In the genomic region with DNA sequence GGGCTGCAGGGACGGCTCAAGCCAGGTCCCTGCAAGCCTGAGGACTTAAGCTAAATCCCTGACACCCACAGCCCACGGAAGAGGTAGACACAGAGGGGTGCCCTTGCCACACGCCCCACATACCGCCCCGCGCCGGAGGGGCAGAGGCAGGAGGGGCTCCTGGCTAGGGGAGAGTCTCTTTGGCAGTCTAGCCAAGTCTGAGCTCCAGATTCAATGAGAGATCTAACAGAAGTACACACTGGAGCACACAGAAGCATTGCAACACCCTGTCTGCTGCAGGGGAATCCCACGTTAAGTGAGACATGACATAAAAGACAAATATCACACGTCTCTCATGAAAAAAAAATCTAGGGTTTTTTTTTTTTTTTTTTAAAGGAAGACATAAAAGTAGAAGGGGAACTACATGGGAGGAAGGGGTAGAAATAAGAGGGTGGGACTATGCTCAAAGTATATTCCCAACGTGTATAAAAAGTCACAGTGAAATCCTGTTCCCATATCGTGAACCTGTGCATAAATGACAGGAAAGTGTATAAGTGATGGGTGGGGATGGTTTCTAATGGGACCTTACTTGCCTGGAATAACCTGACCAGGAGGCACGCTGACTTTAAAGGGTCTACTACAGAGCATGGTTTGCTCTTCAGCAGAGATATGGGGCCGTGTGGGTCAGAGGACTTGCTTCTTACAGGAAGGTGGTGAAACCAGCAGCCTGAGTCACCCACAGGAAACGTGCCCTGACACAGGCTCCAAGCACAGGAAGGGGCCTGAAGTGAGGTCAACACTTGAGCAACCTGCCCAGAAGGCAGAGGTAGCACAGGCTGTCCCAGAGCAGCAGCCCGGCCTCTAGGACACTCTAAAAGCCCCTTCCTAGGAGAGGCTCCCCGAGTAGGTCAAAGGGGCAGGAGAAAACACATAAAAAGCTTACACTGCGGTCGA, we compare ENCODE assay signal across 13 mouse cellular contexts. TPM values are rescaled to one million over a fixed set of nuclear protein-coding genes. Genes with fewer than 3 reads are reported as not detected.
DNase-seq lines count a peak whose midpoint lies in the region; ATAC-seq and TF ChIP-seq lines count a peak whose summit lies in the region.
"Had no signal": no experiment of that assay in that cellular context is flagged by ENCODE, and none has a peak within 500 bp of the region (broad histone marks: within the 10 kb centered on the region; RNA-seq: fewer than 3 reads in every experiment).

No protein-coding gene starts in this region.

- WGBS in kidney, adult 2 months: 79% methylated on average over 18 of the region's 18 CpGs

- H3K36me3 ChIP-seq in kidney, adult 2 months (ENCODE audit: control insufficient read depth, insufficient read depth, low read length): no peaks in the 10 kb centered on the region
- H3K36me3 ChIP-seq: forebrain, embryonic 15.5 days had no signal

- TF ChIP-seq POLR2A in kidney, adult 2 months (IDR thresholded peaks at IDR 0.05; ENCODE audit: low read depth, low read length): no peak
- no peak for TF ChIP-seq POLR2A in bone marrow macrophage, adult 2 months (IDR thresholded peaks at IDR 0.05; ENCODE audit: borderline replicate concordance, low read depth, low read length)

- ATAC-seq in megakaryocyte, adult 5-6 weeks (ENCODE audit: poor library complexity, severe bottlenecking): peak; percentile 84
- ATAC-seq: forebrain, embryonic 15.5 days had no signal

- H3K27ac ChIP-seq in kidney, adult 2 months (ENCODE audit: insufficient read depth, low read depth, low read length): peak overlapping the region; percentile 64
- H3K27ac ChIP-seq in bone marrow macrophage, adult 2 months (ENCODE audit: insufficient read depth, low read depth, low read length): peak overlapping the region; percentile 91
- H3K27ac ChIP-seq: embryonic facial prominence, embryonic 12.5 days; forebrain, embryonic 15.5 days had no signal

- H3K27me3 ChIP-seq in kidney, adult 2 months (replicated peaks; ENCODE audit: control insufficient read depth, insufficient read depth, low read length): no peaks in the 10 kb centered on the region
- H3K27me3 ChIP-seq: embryonic facial prominence, embryonic 12.5 days; forebrain, embryonic 15.5 days had no signal

- H3K4me3 ChIP-seq in kidney, adult 2 months (ENCODE audit: insufficient read depth, low read depth, low read length): no peak overlapping the region
- H3K4me3 ChIP-seq in bone marrow macrophage, adult 2 months (ENCODE audit: insufficient read depth, low read length): peak overlapping the region; percentile 1; the same call in 1 of the 2 replicates
- H3K4me3 ChIP-seq: embryonic facial prominence, embryonic 12.5 days; forebrain, embryonic 15.5 days had no signal

- peaks cover 67% of the 10 kb centered on the region for H3K4me1 ChIP-seq in kidney, adult 2 months (ENCODE audit: control insufficient read depth, insufficient read depth, low read length)
- H3K4me1 ChIP-seq in bone marrow macrophage, adult 2 months (ENCODE audit: control insufficient read depth, insufficient read depth, low read length): peaks cover 62% of the 10 kb centered on the region

- DNase-seq in kidney, adult 2 months: no peak
- DNase-seq in kidney, postnatal 14 days: no peak
- peak; percentile 82 for DNase-seq in CD4-positive, CD25-positive, alpha-beta regulatory T cell, adult 2 months (ENCODE audit: low read depth, low spot score)
- no peak for DNase-seq in frontal cortex, postnatal 36 days (ENCODE audit: low spot score in 2 of 2)
- no peak for DNase-seq in right cerebral cortex, postnatal 4 days
- DNase-seq in adrenal gland, adult 2 months: no peak
- DNase-seq: adrenal gland, postnatal 10 days; cerebellum, adult 18-20 months; lung, adult 18-20 months had no signal

- no peak for TF ChIP-seq CTCF in kidney, adult 2 months (conservative IDR thresholded peaks at IDR 0.05; ENCODE audit: insufficient read depth, insufficient read length, low read depth, low read length)
- no peak for TF ChIP-seq CTCF in bone marrow macrophage, adult 2 months (IDR thresholded peaks at IDR 0.05; ENCODE audit: low read depth, low read length)

RNA-seq across cellular contexts. Expression of a gene that starts 17.6 kb away (rescaled TPM):
- 22.1 and 22.9 TPM in 2 replicates for polyA plus RNA-seq in kidney, adult 2 months (2012; rRNA removed)
- polyA plus RNA-seq in bone marrow macrophage, adult 2 months (2012; ENCODE audit: insufficient read depth, insufficient read length, missing spikeins): 27.1 and 29.8 TPM in 2 replicates
- total RNA-seq in megakaryocyte, adult 5-6 weeks (2015): 61.3 and 66.5 TPM in 2 replicates
- total RNA-seq in megakaryocyte, adult 5-6 weeks (2017): 64.9 and 75.6 TPM in 2 replicates
- 10 to 100 TPM; 21.5 to 23.2 TPM for total RNA-seq in adrenal gland, adult 2 months (2021)
- polyA plus RNA-seq in adrenal gland, adult 2 months (2012; rRNA removed): 19.5 and 23.3 TPM in 2 replicates
